Mouse (Mus musculus): ENCODE measurements around the gene Olfr631.
"Not testable (repeated sequence)": the region's sequence is repeated elsewhere in the genome, so short reads cannot be mapped to it uniquely, and the experiment has no call there.

Olfr631 gene

GRCm38 (mm10) chr7:103928525-103928924 is at the start of gene Olfr631:
Olfr631 (plus strand) TSS chr7:103928825.
- DNase-seq, result no peak

- DNase-seq, result no peak
Measured at GRCm38 (mm10) chr7:103886152-103886551, 42.5 kb upstream of the Olfr631 start, which contains the start of gene Olfr66. Olfr66 (minus strand) TSS chr7:103886252.

- no peak for DNase-seq
Measured at GRCm38 (mm10) chr7:103894385-103894784, 34.2 kb upstream of the Olfr631 start, which contains the start of gene Olfr64. Olfr64 (minus strand) TSS chr7:103894485.

- DNase-seq, result no peak
Measured at GRCm38 (mm10) chr7:103903187-103903586, 25.4 kb upstream of the Olfr631 start, which contains the start of gene Olfr65. Olfr65 (plus strand) TSS chr7:103903487.

GRCm38 (mm10) chr7:103910047-103910446 is 18.6 kb upstream of the Olfr631 start:
- no peak for DNase-seq

- no peak for DNase-seq
Measured at GRCm38 (mm10) chr7:103912969-103913511, 15.6 kb upstream of the Olfr631 start.

- no peak for DNase-seq
Measured at GRCm38 (mm10) chr7:103915338-103915737, 13.3 kb upstream of the Olfr631 start.

GRCm38 (mm10) chr7:103934264-103934663 is 5.6 kb downstream of the Olfr631 start, which contains the start of gene Olfr632:
Olfr632 (plus strand) TSS chr7:103934347.
- DNase-seq, result no peak

- DNase-seq, result no peak
Measured at GRCm38 (mm10) chr7:103942730-103943129, 14.1 kb downstream of the Olfr631 start.

GRCm38 (mm10) chr7:103944137-103944536 is 15.5 kb downstream of the Olfr631 start, which contains the start of gene Olfr633:
Olfr633 (plus strand) TSS chr7:103944437.
- DNase-seq, result no peak

- not testable (repeated sequence) for DNase-seq
Measured at GRCm38 (mm10) chr7:103966873-103967272, 38.2 kb downstream of the Olfr631 start.

- DNase-seq, result no peak
Measured at GRCm38 (mm10) chr7:103970852-103971251, 42.2 kb downstream of the Olfr631 start, which contains the start of gene Olfr635. Olfr635 (plus strand) TSS chr7:103971152.

- no peak for DNase-seq
Measured at GRCm38 (mm10) chr7:103971782-103972181, 43.2 kb downstream of the Olfr631 start.
